Mouse (Mus musculus) spleen, adult 2 months (tissue): ENCODE measurements around the gene Snapc5.

ENCODE experiments used
- CTCF ChIP-seq: fragments of 200-500 bp; IDR thresholded peaks from 2 replicates; pipeline ENCODE4 v1.5.1; 2011; ENCODE audit warnings: mild to moderate bottlenecking, inconsistent platforms; ENCODE audit not compliant: insufficient read depth, insufficient read length, insufficient replicate concordance; ENCODE audit errors: extremely low read depth
- POLR2A ChIP-seq: fragments of 200-500 bp; IDR thresholded peaks from 2 replicates; pipeline ENCODE4 v1.6.1; 2011; ENCODE audit warnings: low read depth, low read length, inconsistent platforms

- TF ChIP-seq POLR2A (peak; percentile 84), CTCF (no peak)
Measured at GRCm38 (mm10) chr9:64172816-64173665, 6.0 kb upstream of the Snapc5 start, which contains the start of the genes Zwilch and Rpl4.
